Mouse (Mus musculus) heart, postnatal 0 days (tissue): ENCODE measurements at regions not wholly inside any gene's neighbourhood (a gene's known extent, or its start where the extent isn't known, plus 50 kb on each side); places are given as distances from the start of the nearest gene placed in this dataset.

Experiments
- ATAC-seq: fragments of 200-750 bp; cut with Nextera tagmentation; 2 replicates; pipeline ENCODE4 v1.8.0; 2017; ENCODE audit warnings: low read depth, moderate number of reproducible peaks, moderate library complexity; ENCODE audit not compliant: insufficient read depth
- DNase-seq: peaks from one replicate; pipeline ENCODE4 v3.0.0-alpha.2; 2016; ENCODE audit warnings: low spot score
- H3K27ac ChIP-seq: fragments of 300-500 bp; sonication (generic); 2 replicates; pipeline ENCODE4 v1.5.1; 2014; ENCODE audit warnings: low read depth, mild to moderate bottlenecking
- H3K27me3 ChIP-seq: fragments of 300-500 bp; sonication (generic); 2 replicates; pipeline ENCODE4 v1.6.1; 2014; ENCODE audit warnings: low read length, mixed read lengths; ENCODE audit not compliant: control insufficient read depth, insufficient read depth
- H3K36me3 ChIP-seq: fragments of 300-500 bp; sonication (generic); replicated peaks from 2 replicates; pipeline ENCODE4 v1.6.1; 2014; ENCODE audit warnings: low read length, mixed read lengths; ENCODE audit not compliant: control insufficient read depth, insufficient read depth
- H3K4me1 ChIP-seq: fragments of 300-500 bp; sonication (generic); 2 replicates; pipeline ENCODE4 v1.6.1; 2014; ENCODE audit warnings: antibody characterized with exemption; ENCODE audit not compliant: control insufficient read depth, insufficient read depth
- H3K4me2 ChIP-seq: fragments of 300-500 bp; sonication (generic); 2 replicates; pipeline ENCODE4 v1.6.1; 2014; ENCODE audit warnings: low read depth, mild to moderate bottlenecking, low read length, moderate library complexity
- H3K4me3 ChIP-seq: fragments of 300-500 bp; sonication (generic); 2 replicates; pipeline ENCODE4 v1.5.1; 2014; ENCODE audit warnings: low read depth, low read length
- H3K9ac ChIP-seq: fragments of 300-500 bp; sonication (generic); replicated peaks from 2 replicates; pipeline ENCODE4 v1.6.1; 2014; ENCODE audit warnings: low read depth, low read length, mixed read lengths
- H3K9me3 ChIP-seq: fragments of 300-500 bp; sonication (generic); replicated peaks from 2 replicates; pipeline ENCODE4 v1.6.1; 2016; ENCODE audit warnings: low read length; ENCODE audit not compliant: control insufficient read depth
- CTCF ChIP-seq: IDR thresholded peaks from 2 replicates; pipeline ENCODE4 v1.5.1; 2016; ENCODE audit warnings: antibody characterized with exemption, control low read depth, low read depth
- EP300 ChIP-seq: IDR thresholded peaks from 2 replicates; pipeline ENCODE4 v1.6.1; 2016; ENCODE audit warnings: antibody characterized with exemption, low read depth
- WGBS: fragments of 180-500 bp; shearing (Covaris S2); extraction: QIAGEN DNeasy Blood & Tissue Kit; methylation state at CpG from one replicate; pipeline ENCODE4 v1.1.7; 2014; 5-methylcytosine and 5-hydroxymethylcytosine counted together

GRCm38 (mm10) chrX:13344701-13345100 lies 63.9 kb downstream of the Ddx3x start:
- peak overlapping the region; percentile 93 for H3K27ac ChIP-seq
- DNase-seq (peak; percentile 39), ATAC-seq (no peak)
- TF ChIP-seq CTCF (no peak), EP300 (no peak)
- WGBS: 17% methylated on average over 5 of the region's 5 CpGs
- H3K4me2 ChIP-seq: 0 out of 2 replicates have a peak overlapping the region, but pooled peaks have one; percentile 9
- H3K4me3 ChIP-seq: no peak overlapping the region
- no peaks in the 10 kb centered on the region for H3K36me3 ChIP-seq
- H3K9ac ChIP-seq: no peak overlapping the region
- H3K4me1 ChIP-seq: no peaks in the 10 kb centered on the region
- no peaks in the 10 kb centered on the region; the same call in 1 of the 2 replicates for H3K27me3 ChIP-seq
- no peaks in the 10 kb centered on the region for H3K9me3 ChIP-seq

GRCm38 (mm10) chrX:13345126-13345525 lies 64.4 kb downstream of the Ddx3x start:
- 34% methylated on average over 5 of the region's 5 CpGs for WGBS
- no peak overlapping the region for H3K4me3 ChIP-seq

DNA sequence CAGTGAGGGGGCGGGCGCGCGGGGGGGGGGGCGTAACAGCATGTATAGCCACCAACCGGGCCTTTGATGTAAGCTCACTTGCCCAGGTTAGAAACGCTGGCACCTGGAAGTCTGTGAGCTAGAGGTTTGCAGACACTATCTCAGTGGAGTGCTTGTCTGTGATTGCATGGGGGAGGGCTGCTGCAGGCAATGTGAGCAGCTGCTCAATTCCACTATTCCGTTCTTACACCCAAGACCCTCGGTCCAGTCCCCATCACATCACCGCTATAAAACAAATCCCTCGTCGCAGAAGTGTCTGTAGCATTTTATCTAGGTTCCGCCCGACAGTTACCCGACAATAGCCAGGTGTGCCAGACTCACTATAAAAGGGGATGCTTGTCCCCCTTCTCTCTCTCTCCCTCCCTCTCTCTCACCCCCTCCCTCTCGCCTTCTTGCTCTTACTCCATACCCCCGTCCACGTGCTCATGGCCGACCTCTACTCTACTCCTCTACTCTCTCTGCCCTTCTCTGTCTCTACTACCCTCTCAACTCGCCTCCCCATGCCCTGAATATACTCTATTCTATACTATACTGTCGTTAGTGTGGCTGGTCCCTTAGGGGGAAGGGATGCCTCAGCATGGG lies 65.4 kb downstream of the Ddx3x start:
- 6% methylated on average over 20 of the region's 21 CpGs for WGBS
- no peaks in the 10 kb centered on the region for H3K36me3 ChIP-seq
- no peaks in the 10 kb centered on the region; the same call in 1 of the 2 replicates for H3K27me3 ChIP-seq
- ATAC-seq: peak; percentile 32; the same call in 1 of the 2 replicates
- H3K4me3 ChIP-seq: peak overlapping the region; percentile 52
- no peaks in the 10 kb centered on the region for H3K9me3 ChIP-seq
- peak overlapping the region; percentile 64 for H3K4me2 ChIP-seq
- peak overlapping the region; percentile 93 for H3K27ac ChIP-seq
- H3K4me1 ChIP-seq: no peaks in the 10 kb centered on the region
- no peak for DNase-seq
- TF ChIP-seq CTCF: no peak
- TF ChIP-seq EP300: no peak
- peak overlapping the region; percentile 29; the same call in 1 of the 2 replicates for H3K9ac ChIP-seq

More at GRCm38 (mm10) chrX:13345126-13345525, 64.4 kb downstream of the Ddx3x start:
- Histone ChIP-seq H3K27me3 (no peaks in the 10 kb centered on the region; the same call in 1 of the 2 replicates), H3K27ac (peak overlapping the region; percentile 93), H3K4me2 (0 out of 2 replicates have a peak overlapping the region, but pooled peaks have one; percentile 9), H3K4me1 (no peaks in the 10 kb centered on the region), H3K36me3 (no peaks in the 10 kb centered on the region), H3K9me3 (no peaks in the 10 kb centered on the region), H3K9ac (no peak overlapping the region)
- ATAC-seq (no peak), DNase-seq (no peak)
- TF ChIP-seq CTCF (no peak), EP300 (no peak)

DNA sequence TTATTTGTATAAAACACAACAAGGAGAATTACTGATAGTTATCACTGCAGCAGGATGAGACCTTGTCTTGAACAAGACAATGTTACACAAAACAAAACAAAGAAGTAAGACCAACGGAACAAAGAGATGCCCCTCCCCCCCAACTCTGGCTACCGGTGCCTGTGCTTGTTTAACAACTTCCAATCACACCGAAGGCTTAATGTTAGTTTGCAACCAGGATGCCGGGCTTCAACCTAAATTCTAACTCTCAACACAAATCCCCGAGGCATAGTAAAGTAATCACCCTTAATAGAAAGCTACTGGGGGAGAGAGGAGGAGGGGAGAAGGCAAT lies 65.9 kb downstream of the Ddx3x start:
- peak overlapping the region; percentile 52 for H3K4me3 ChIP-seq
- WGBS: 5% methylated on average over 5 of the region's 5 CpGs
- ATAC-seq: peak; percentile 2; the same call in 1 of the 2 replicates
- H3K36me3 ChIP-seq: no peaks in the 10 kb centered on the region
- DNase-seq: no peak
- H3K4me1 ChIP-seq: no peaks in the 10 kb centered on the region
- H3K27ac ChIP-seq: peak overlapping the region; percentile 93
- TF ChIP-seq EP300 (no peak; the same call in 1 of the 2 replicates), CTCF (no peak)
- H3K4me2 ChIP-seq: peak overlapping the region; percentile 64
- H3K9ac ChIP-seq: peak overlapping the region; percentile 29; the same call in 1 of the 2 replicates
- no peaks in the 10 kb centered on the region for H3K9me3 ChIP-seq
- H3K27me3 ChIP-seq: peaks cover under 1% of the 10 kb centered on the region; the same call in 1 of the 2 replicates

GRCm38 (mm10) chrX:13347027-13347840 lies 66.5 kb downstream of the Ddx3x start:
- Histone ChIP-seq H3K9ac (peak overlapping the region; percentile 57), H3K9me3 (no peaks in the 10 kb centered on the region), H3K4me3 (peak overlapping the region; percentile 52), H3K4me1 (no peaks in the 10 kb centered on the region), H3K4me2 (peak overlapping the region; percentile 64), H3K27me3 (peaks cover 6% of the 10 kb centered on the region; the same call in 1 of the 2 replicates), H3K36me3 (no peaks in the 10 kb centered on the region), H3K27ac (peak overlapping the region; percentile 93)
- peak; percentile 86 for DNase-seq
- WGBS: 9% methylated on average over 27 of the region's 27 CpGs
- ATAC-seq: peak; percentile 93
- TF ChIP-seq EP300: peak; percentile 59; the same call in 1 of the 2 replicates
- TF ChIP-seq CTCF: no peak
